Mouse (Mus musculus): Measurements from ENCODE around the gene Ckap2l.

Ckap2l gene

DNA sequence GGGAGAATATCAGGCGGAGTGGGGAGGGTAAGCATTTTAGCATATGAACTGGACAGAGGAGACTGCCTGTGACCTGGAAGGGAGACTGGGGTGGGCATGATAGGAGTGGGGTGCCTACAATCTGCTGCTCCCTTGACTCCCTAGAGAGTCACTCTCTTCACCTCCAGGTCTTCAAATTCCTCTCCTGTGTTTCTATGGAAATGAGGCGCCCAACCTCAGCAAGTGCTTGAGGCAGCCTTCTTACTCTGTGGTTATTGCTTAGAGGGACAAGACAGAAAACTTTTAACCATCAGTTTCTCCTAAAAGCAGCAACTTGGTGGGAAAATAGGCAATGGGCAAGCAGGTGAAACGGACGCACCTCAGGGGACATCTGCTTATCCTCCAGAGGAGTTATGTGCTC lies 60.5 kb downstream of the Ckap2l start:
- DNase-seq (ENCODE audit: low read depth, low spot score) = no peak

DNA sequence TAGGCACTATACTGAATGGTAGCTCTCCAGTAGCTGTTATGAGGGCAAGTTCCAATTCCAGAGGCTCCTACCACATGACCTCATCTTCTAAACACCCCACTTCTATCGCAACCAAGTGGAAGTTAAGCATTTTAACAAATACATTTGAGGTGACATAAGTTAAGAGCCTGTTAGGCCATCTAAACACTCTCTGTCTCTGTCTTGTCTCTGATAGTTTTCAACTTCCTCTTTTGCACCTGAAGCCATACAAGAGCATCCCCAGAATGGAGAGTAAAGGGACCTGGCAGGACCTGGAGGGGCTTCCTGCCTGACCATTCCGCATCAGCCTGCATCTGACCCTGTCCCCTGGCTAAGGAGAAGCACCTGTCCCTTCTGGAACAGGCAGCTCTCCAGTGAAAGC lies 62.3 kb downstream of the Ckap2l start:
- DNase-seq (ENCODE audit: low read depth, low spot score) = no peak

DNA sequence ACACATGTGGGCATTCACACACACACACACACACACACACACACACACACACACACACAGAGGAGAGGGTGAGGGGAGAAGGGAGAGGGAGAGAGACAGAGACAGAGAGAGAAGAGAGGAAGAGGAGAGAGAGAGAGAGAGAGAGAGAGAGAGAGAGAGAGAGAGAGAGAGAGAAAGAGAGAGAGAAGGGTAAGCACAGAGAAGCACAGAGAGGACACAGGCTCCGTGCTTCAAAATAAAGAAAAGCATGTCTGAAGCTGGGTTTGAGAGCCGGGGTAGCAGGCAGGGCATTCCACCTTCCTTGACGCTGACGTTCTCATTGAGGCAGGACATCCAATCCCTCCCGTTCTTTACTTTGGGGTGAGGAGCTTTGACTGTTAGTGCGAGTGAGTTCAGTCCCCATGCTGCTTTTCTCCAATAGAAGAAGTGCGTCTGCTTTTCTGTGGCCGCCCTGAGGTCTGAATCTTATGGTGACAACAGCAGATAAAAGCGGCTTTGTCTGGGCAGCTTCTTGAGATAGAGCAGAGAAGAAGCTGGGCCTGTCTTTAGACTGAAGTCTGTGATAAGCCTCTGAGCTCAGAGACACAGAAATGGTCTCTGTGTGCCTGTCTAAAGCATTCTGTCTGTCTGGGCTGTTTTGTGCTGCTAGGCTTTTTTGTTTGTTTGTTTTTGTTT lies 63.1 kb downstream of the Ckap2l start:
- no peak for DNase-seq (ENCODE audit: low read depth, low spot score)

DNA sequence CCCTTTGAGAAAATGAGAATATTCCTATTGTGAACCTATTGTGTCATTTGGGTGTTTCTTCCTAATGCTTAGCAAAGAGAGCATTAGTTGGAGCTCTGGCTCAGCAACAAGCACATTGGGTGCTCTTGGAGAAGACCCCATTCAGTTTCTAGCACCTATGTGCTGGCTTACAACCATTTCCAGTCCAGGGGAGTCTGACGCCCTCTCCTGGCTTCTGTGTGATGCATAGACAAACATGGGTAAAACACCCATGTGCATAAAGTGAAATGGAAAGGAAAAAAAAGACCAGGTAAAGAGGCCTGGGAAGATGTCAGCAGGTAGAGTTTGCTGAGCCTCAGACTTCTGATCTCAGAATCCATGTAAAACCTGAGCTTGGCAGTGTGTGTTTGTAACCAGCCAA lies 63.8 kb downstream of the Ckap2l start:
- DNase-seq (ENCODE audit: low read depth, low spot score) = no peak

DNA sequence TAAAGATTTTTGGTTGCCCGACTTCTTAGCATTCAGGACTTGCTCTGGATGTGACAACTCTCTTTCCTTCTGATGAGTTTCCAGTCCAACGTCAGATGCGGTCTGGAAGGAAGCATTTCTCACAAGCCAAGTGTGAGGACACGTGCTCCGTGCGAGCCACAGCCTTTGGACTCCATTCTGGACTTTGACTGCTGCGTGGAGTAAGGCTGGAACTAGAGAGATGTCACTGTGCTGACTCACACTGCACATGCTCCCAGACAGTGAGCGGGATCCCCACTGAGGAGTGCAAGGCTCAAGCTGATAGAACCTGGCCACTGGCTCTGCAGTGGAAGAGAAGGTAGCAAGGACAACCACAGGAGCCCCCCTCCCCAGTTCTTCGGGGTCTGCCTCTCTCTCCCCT lies 64.5 kb downstream of the Ckap2l start:
- no peak for DNase-seq (ENCODE audit: low read depth, low spot score)

DNA sequence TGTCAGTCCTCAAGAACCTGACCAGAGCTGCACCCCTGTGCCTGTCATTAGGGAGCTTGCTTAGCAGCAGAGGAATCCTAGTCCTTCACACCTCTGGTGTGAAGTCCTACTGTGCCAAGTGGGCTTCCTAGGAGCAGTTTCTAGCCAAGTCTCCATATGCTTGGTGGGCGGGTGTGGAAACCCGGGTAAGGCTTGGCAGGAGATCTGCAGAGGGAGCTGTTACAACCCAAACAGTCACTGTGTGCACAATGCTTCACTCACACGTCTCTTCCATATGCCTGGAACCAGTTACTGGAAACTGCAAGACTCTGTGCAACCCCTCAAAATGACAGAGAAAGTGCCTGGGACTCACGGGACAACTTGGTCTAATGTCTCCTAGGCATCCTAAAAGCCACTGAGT lies 65.0 kb downstream of the Ckap2l start:
- no peak for DNase-seq (ENCODE audit: low read depth, low spot score)

DNA sequence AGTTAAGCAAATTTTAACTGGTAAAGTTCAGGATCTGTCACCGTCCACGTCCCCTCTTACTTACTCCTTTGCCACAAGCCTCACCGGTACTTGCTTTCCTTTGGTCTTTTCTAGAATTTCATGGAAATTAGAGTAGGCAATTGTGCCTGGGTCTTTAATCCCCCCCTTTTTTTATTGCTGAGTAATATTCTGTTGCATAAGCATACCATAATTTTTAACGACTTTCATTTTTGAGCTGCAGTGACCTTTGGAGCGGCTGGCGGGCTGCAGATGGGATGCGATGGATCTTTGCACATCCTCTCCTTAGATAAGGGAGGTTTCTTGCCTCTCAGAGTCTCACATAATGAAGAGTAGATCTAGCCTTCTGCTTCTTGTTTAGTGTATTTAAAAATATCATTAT lies 67.7 kb downstream of the Ckap2l start:
- no peak for DNase-seq (ENCODE audit: low read depth, low spot score)

DNA sequence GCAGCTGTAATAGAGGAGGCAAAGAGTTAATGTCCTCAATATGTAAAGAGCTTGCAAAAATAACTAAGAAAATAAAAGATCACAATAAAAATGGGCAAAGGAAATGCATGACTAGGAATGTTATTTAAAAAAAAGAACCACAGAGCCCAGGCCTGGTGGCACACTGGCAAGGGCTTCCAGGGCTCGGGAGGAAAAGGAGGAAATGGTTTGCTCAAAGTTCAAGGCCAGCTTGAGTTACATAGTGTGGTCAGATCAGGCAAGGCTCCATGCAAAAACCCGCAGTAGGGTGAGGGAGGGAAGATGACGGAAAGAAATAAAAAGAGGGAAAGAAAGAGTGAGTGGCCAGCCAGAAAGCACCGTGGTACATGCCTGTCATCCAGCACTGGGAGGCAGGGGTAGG lies 68.4 kb downstream of the Ckap2l start:
- no peak for DNase-seq (ENCODE audit: low read depth, low spot score)

DNA sequence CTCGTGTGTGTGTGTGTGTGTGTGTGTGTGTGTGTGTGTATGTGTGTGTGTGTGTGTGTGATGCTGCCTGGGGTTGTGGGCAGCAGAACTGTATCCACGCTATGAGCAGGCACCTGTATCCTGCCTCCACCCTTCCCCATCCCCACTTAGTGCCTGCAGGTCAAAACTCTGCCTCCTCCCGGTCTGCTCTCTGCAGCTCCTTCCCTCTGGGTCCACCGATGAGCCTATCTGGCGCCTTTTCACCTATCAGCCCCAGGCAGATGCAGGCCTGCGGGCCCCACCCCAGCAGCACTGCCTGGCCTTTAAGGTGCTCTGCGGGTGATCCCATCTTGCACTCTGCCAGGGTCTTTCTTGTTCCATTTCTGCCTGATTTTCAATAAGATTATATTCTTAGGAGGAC lies 69.3 kb downstream of the Ckap2l start:
- DNase-seq (ENCODE audit: low read depth, low spot score) = no peak

DNA sequence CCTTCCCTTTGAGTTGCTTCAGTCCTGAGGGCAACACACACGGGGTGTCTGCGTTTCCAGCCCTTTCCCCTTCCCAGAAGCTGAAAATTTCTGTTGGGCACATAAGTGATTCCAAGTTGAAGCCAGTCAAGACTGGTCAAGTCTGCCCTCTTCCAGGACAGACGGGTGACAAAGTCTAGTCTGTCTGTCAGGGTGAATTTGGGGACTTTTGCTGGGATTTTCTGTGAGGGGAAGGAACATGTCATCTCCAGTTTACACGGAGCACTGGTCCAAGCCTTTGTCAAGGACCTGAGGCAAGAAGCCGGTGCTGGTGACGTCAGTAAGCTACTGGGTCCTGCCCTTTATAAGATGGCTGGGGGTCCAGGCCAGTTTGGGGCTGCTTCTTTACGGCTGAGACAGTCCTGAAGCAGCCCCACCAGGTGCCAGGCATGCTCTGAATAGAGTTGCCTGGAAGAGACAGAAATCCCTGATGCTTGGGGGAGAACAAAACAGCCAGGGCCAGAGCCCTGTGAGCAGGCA lies 69.9 kb downstream of the Ckap2l start:
- no peak for DNase-seq (ENCODE audit: low read depth, low spot score)

DNA sequence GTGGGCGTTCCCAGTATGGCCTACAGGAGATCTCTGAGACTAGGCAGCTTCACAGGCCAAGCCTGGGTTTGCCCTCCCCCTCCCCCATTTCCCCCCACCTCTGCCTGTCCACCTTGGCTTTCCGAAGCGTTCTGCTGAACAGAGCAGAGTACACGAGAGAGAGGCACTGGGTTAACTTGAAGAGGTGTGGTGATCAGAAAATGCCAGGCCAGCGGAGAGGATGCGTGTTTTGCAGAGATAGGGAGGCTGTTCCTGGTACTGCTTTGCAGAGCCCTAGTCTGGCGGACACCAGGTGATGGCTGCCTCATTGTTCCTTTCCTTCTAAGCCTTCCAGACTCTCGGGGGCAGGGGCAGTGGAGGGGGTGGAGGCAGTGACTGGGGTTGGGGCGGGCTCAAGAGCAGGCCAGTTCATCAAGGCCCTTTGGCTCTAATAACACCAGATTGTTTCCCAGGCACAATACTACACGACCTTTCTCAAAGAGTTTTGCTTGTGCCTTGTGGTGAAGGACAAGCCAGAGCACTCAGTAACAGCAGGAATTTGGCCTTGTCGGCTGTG lies 70.6 kb downstream of the Ckap2l start:
- no peak for DNase-seq (ENCODE audit: low read depth, low spot score)

DNA sequence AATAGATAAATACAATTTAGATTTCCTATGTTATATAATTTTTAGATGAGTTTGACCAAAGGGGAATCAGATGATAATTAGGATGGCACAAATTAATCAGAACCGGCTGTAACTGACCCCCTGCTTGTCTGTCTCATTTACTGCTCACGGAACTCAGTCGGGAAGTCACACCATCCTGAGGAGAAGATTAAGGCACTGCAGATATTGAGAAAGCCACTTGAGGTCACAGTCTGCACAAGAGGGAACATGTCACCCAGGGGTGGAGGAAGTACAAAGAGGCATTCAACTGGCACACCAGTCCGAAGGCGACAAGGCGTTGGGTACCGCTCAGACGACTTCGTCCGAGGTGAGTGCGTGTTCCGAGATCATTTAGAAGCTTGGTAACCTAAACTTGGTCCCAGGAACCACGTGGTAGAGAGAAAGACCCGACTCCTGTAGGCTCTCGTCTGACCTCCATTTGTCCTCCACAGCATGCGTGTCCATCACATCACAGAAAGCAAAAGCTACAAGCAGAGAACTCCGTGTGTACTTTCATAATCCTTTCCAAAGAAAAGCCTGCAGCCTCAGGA lies 71.7 kb downstream of the Ckap2l start:
- no peak for DNase-seq (ENCODE audit: low read depth, low spot score)

DNA sequence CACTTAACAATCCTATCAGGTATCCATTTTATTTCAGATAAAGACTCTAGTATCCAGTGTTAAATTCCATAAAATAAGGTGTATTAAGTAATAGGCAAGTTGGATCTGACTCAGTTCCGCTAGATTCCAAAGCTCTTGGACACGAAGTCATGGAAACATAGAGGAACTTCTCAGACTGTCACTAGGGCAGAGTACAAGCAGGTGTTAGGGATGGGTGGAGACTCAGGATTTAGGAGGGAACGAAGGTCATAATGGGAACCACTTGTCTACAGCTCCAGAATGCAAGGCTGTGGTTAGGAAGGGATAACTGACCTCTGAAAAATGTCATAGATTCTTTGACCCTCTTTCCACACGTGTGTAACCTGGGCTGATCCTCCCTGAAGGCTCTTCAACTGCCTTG lies 72.8 kb downstream of the Ckap2l start:
- no peak for DNase-seq (ENCODE audit: low read depth, low spot score)

DNA sequence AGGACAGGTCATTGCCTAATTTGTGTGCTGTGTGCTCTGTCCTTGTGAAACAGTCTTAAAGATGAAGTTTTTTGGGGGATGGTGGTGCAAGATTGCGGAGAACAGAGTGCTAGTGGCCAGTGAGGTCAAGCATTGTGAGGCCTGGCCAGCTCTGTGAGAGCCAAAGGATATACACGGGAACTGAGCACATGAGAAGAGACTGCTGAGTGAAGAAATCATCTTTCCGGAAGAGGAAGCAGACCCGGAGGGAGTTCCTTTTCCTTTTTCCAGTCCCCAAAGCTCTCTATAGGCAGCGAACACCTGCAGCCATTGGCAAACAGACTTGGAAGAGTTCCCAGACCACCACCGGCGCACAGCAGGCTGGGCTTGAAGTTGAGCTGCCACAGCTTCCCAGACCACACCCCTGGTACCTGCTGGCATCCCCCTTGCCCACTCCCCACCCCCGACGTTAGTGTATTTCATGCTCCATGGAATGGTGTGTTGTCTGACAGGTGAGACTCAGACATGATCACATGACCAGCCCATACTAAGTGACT lies 75.8 kb downstream of the Ckap2l start:
- DNase-seq (ENCODE audit: low read depth, low spot score) = no peak

DNA sequence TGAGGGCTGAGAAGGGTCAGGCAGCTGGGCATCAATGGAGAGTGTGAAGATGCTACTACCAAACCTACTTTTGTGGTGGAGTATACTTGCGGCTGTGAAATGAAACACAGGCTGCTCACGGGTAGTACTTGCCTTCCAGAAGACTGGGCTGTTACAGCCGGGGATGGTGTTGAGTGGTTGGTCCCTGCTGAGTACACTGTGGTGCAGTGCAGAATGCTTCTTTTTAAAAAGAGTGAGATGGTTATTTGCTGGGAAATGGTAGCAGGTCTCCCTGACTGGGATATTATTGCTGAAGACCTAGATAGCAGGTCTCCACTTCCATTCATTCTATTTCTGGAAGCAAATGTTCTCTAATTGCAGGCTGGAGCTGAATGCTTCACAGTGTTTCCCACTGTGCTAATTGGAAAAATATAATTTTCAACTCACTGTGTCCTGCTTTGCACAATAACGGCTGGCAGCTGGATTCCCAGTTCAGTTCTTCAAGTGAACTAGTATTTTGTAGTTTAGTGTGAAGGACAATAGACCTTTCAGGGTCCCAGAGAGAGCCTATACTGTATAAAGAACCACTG lies 78.4 kb downstream of the Ckap2l start:
- DNase-seq (ENCODE audit: low read depth, low spot score) = no peak
